Mouse (Mus musculus) lung, postnatal 36 days (tissue): ENCODE data around the gene Cd33.
A peak's percentile ranks its signal among the peaks of the same experiment; 100 is the strongest.

ENCODE experiments used
- DNase-seq: peaks from one replicate; pipeline ENCODE4 v3.0.0; 2022; ENCODE audit warnings: mixed read lengths

The Cd33 gene

DNA sequence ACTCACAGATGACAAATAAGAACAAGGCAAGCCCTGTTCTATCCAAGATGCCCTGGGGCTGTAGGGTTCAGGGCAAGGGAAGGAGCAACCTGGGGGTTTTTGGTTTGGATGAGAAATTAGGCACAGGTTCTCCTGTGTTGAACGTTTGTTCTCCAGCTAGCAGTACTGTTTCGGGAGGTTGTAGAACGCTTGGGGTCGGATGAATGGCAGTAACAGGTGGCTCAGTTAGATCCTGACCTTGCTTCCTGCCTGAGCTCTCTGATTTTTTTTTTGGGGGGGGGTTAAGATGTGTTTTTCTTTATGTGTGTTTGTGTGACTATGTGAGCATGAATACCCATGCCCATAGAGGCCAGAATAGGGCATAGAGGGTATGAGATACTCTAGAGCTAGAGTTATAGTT is 31.7 kb downstream of the Cd33 start:
- no peak for DNase-seq

DNA sequence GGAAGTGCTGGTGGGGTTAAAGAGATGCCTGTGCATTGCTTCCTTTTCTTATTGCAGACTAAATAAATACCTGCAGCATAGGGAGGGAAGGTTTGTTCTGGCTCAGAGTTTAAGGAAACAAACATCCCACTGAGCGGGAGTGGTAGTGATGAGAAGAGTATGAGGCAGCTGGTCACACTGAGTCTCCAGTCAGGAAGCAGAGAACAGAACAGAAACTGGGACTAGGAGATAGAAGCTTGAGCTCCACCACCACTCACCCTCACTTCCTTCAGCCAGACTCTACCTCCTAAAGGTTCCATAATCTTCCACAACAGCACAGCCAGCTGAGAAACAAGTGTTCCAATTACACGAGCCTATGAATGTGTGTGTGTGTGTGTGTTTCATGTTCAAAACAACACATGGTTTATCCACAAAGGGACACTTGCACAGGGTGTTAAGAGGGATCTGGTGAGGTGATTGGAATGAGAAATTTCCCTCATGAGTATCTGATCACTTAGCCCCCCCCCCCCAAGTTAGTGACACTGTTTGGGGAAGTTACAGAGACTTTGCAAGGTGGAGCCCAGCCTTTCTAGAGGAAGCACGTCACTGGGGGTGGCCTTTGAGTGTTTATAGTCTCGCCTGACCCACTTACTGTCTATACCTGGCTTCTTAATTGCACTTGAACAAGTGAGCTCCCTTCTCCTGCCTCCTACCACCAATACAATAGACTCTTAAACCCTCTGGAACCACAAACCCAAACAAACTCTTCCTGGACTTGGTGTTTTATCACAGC is 32.3 kb downstream of the Cd33 start:
- no peak for DNase-seq

DNA sequence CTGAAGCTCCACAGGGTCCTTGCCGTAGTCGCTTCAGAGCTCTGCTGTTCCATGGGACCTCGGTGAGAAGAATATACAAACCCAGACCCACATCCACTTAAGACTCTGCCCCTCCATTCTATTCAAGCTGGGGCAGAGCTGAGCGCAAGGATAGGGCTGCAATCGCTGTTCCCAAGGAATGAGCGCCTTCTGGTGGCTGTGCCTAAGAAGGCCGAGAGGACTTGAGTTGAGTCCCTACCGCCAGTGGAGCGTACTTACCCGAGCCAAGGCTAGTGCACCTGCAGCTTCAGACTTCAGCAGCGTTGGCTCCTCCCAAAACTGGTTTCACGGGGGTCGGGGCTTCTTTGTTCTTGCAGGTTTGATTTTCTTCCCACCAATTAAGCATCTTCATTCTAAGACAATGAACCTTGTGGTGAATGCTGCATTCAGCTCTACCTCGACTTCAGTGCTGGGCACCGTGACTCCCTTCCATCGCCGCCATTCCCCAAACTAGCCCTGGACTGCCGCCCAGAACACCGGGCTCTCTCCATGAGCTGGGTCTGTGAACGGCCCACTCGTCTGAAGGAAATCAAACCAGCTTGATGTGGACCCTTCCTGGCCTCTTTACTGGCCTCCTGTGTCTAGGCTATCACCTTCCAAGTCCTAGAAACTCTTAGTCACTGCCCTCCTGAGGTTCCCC is 48.7 kb downstream of the Cd33 start:
- peak; percentile 43 for DNase-seq

DNA sequence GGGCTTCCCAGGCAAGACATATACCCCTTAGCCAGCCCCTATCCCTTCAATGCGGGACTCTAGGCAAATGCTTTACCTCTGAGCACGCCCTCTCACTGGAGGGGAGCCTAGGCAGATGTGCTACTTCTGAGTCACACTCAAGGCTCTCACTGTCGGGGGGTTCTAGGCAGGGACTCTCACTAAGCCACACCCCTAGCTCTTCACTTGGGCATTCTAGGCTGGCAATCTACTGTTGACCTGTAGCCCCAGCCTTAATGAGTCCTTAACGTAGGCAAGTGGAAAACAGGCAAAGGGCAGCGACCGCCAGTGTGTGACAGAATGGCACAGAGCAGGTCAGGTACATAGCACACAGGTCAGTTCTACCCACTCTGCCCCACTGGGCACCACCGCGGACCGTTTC is 53.4 kb downstream of the Cd33 start:
- DNase-seq = no peak

DNA sequence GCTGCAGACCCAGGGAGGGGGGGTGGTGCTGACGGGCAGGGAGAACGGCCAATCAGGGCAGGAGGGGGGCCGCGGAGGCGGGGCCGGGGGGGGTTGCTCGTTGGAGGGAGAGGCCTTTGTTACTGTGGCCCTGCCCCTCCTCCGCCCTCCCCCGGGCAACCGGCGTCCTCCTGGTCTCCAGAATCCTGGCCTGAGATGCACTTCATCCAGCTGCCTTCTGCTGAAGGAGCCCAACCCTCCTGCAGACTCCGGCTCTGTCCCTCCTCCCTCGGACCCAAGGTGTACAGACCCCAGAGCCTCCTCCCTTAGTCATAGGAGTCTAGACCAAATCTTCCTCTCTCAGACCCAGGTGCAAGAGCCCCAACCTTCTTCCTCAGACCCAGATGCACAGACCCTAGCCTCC is 54.0 kb downstream of the Cd33 start:
- no peak for DNase-seq

DNA sequence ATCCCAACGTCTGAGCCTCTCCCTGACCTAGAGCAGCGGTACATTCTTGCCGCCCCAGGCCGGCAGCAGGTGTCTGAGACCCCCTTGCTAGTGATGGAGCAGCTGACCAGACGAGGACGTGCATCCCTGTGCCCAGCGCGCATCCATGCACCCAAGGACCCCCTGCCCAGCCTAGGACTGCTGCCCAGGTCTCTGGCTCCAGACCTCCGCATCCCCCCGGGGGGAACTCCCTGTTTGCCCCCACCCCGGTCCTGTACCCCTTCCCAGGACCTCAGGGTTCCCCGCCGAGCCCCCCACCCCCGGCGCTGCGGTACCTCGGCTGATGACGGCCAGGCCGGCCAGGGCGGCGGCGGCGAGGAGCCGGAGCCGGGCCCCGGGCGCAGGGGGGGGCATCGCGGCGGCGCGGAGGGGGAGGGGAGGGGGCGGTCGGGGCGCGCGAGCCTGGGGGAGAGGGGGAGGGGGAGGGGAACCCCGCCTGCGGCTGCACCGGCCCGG is 54.5 kb downstream of the Cd33 start, which contains the start of gene Iglon5:
Gene Iglon5, minus strand, starts transcription at position 445 of the 495 bp plus-strand sequence.
- no peak for DNase-seq

DNA sequence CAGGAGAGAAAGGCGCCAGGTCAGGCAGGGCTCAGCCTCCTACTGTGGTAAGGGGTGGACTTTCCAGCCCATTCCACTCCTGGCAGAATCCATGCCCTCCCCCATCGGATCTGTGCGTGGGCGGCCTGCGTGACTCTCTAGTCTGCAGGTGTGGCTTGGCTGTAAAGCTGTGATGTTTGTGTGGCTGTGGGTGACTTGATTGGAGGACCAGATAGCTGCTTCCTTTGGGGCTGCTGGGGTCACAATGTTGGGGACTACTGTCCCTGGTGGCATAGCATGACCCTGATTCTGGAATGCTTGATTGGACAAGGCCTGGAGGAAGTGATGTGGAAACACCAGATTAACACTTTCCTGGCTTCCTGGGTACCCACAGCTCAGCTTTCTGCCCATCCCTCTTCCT is 55.6 kb downstream of the Cd33 start:
- DNase-seq = no peak

DNA sequence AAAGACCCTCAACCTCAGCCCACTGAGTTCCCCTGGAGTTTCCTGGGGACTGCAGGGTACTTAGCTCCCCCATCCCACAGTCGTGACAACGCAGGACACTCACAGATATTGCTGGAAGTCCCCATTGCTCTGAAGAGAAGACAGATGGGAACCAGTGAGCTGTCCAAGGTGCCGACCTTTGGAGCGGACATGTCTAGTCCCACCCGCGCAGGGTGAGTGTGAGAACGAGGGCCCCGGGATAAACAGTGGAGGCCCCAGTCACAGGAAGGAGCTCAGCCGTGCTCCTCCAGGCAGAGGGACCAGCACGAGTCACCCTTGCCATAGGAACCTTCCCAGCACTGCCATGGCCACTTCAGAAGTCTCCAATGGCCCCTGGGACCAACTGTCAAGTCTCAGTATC is 61.0 kb downstream of the Cd33 start:
- no peak for DNase-seq

DNA sequence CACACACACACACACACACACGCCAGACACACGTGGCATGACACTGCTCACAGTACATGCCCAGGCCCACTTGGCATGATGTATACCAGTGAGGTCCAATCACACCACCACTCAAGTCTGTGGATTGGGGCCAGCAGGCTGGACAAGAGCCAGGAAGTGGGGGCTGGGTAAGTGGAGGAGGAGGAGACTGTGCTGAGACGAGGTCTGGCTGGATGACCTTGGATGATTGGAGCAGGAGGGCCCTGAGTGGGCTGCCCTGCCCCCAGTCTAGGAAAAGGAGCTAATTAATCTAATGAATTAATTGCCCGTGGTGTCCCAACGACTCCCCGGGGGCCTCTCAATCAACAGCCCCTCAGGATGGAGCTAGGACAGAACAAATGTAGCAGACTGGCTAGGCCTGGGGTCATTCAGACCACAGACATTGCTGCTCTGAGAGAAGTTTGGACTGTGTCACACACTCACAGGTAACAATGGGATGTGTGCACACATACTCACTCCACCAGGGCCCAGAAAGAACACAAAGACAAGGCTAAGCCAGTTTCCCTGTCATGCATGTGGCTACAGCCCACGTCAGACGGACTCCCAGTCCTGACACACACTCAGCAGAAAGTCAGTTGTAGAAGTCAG is 62.0 kb downstream of the Cd33 start:
- DNase-seq = no peak

DNA sequence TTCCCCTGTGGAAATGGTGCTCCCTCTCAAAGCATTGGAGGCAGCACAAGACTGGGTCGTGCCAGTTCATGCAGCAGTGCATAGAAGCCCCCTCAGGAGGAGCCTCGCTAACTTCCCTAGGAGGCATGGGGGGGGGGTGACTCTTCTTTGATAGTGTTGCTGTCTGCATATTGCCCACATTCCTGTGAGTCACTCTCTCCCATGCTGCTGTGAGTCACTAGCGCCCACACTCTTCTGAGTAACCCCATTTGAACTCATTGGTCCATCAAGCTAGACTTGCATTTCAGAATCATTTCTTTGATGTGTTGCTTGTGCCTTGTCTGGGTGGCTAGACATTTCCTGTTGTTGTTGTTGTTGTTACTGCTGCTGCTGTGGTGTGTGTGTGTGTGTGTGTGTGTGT is 63.0 kb downstream of the Cd33 start:
- DNase-seq = peak; percentile 47

DNA sequence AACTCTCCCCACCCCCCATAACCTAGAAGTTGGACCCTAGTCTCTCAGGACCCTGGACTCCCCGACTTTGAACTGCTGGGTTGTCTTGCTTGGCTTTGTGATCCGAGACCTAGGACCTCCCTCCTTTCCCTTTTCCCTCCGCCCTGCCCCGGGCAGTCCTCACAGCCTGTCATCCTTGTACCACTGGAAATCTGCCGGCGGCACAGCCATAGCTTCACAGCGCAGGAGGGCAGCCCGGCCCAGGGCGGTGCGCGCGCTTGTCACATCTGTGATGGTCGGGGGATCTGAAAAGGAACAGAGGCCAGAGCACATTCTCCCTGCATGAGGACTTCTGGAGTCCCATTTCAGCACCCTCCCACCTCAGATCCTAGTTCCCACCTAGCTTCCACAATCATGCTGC is 67.9 kb downstream of the Cd33 start:
- no peak for DNase-seq

DNA sequence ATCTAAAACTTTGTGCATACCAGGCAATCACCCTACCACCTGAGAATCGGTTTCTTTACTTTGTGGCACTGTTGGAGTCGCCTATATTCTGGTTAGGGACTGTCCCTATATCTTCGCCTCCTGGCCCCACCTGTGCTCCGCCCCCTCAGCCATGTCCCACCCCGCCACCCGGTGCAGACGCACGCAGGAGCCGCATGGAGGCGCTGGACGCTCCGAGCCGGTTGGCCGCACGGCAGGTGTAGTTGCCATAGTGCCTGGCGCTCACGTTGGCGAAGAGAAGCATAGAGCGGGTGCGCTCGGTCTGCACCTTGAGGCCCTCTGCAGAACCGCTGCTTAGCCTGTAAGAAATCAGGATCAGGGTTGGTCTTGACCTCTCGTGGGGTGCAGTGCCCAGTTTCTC is 68.5 kb downstream of the Cd33 start:
- peak; percentile 16 for DNase-seq
